Mouse (Mus musculus) MEL (cell line): ENCODE data around the gene Mafb. TPM values are rescaled to one million over a fixed set of nuclear protein-coding genes. Genes with fewer than 3 reads are reported as not detected.

Experiments
- DNase-seq: peaks from one replicate; pipeline ENCODE4 v3.0.0; 2011; ENCODE audit warnings: low read depth, low spot score
- H3K27ac ChIP-seq: 2 replicates; pipeline ENCODE4 v1.5.1; 2012; ENCODE audit warnings: low read depth, mild to moderate bottlenecking, control low read depth, low read length, moderate library complexity; ENCODE audit not compliant: control insufficient read depth
- H3K27me3 ChIP-seq, 2 experiments: fragments of 150-350 bp in 1 of 2; sonication (generic) in 1 of 2; 2 replicates each; pipeline ENCODE4 v1.6.1; 2012; ENCODE audit warnings: low read length in 2 of 2, mild to moderate bottlenecking in 2 of 2, improper control_type of control experiment in 1 of 2, moderate library complexity in 1 of 2; ENCODE audit not compliant: insufficient read depth in 2 of 2, control insufficient read depth in 1 of 2
- H3K36me3 ChIP-seq, 2 experiments: 2 replicates each; pipeline ENCODE4 v1.6.1; 2012 to 2014; ENCODE audit warnings: low read length in 2 of 2, improper control_type of control experiment in 1 of 2, inconsistent platforms in 1 of 2, mild to moderate bottlenecking in 1 of 2; ENCODE audit not compliant: insufficient read depth in 2 of 2, control insufficient read depth in 1 of 2
- H3K4me1 ChIP-seq, 2 experiments: fragments of 150-350 bp in 1 of 2; sonication (generic) in 1 of 2; 2 replicates each; pipeline ENCODE4 v1.6.1; 2012; ENCODE audit warnings: low read length in 2 of 2, improper control_type of control experiment in 1 of 2, mild to moderate bottlenecking in 1 of 2; ENCODE audit not compliant: insufficient read depth in 2 of 2, control insufficient read depth in 1 of 2
- H3K4me3 ChIP-seq, 2 experiments: fragments of 150-350 bp in 1 of 2; sonication (generic) in 1 of 2; 2 replicates each; pipeline ENCODE4 v1.5.1; 2012; ENCODE audit warnings: low read depth in 2 of 2, low read length in 2 of 2, mild to moderate bottlenecking in 2 of 2, moderate library complexity in 2 of 2, control low read depth in 1 of 2, improper control_type of control experiment in 1 of 2; ENCODE audit not compliant: control insufficient read depth in 1 of 2, insufficient read depth in 1 of 2
- H3K79me2 ChIP-seq: 2 replicates; pipeline ENCODE4 v1.6.1; 2012; ENCODE audit warnings: mild to moderate bottlenecking, low read length, moderate library complexity; ENCODE audit not compliant: control insufficient read depth, poor library complexity, insufficient read depth
- H3K9ac ChIP-seq: 2 replicates; pipeline ENCODE4 v1.6.1; 2012; ENCODE audit warnings: low read depth, mild to moderate bottlenecking, control low read depth, low read length, moderate library complexity; ENCODE audit not compliant: control insufficient read depth, poor library complexity, severe bottlenecking
- H3K9me3 ChIP-seq: fragments of 150-350 bp; sonication (generic); replicated peaks from 2 replicates; pipeline ENCODE4 v1.6.1; 2012; ENCODE audit warnings: mild to moderate bottlenecking, low read length, improper control_type of control experiment, moderate library complexity; ENCODE audit not compliant: insufficient read depth
- CHD2 ChIP-seq: IDR thresholded peaks from 2 replicates; pipeline ENCODE4 v1.6.1; 2011; ENCODE audit warnings: low read length, improper control_type of control experiment
- E2F4 ChIP-seq: IDR thresholded peaks from 2 replicates; pipeline ENCODE4 v1.6.1; 2011; ENCODE audit warnings: low read depth, low read length, improper control_type of control experiment, borderline replicate concordance
- GATA1 ChIP-seq: IDR thresholded peaks from 2 replicates; pipeline ENCODE4 v1.6.1; 2011; ENCODE audit warnings: low read depth, low read length, improper control_type of control experiment
- MAZ ChIP-seq: IDR thresholded peaks from 2 replicates; pipeline ENCODE4 v1.6.1; 2012; ENCODE audit warnings: low read depth, mild to moderate bottlenecking, inconsistent platforms, low read length, improper control_type of control experiment
- MEF2A ChIP-seq: IDR thresholded peaks from 2 replicates; pipeline ENCODE4 v1.6.1; 2014; ENCODE audit warnings: low read depth, mild to moderate bottlenecking, inconsistent platforms, low read length, improper control_type of control experiment; ENCODE audit not compliant: poor library complexity, insufficient replicate concordance, severe bottlenecking; ENCODE audit errors: extremely low read depth
- POLR2A ChIP-seq, 2 experiments: IDR thresholded peaks; 2 replicates each; pipeline ENCODE4 v1.6.1; 2011 to 2012; ENCODE audit warnings: low read length in 2 of 2, mild to moderate bottlenecking in 2 of 2, control low read depth in 1 of 2, improper control_type of control experiment in 1 of 2, low read depth in 1 of 2, moderate library complexity in 1 of 2; ENCODE audit not compliant: control insufficient read depth in 1 of 2, insufficient read depth in 1 of 2, poor library complexity in 1 of 2
- POLR2AphosphoS5 ChIP-seq: IDR thresholded peaks from 2 replicates; pipeline ENCODE4 v1.6.1; 2012; ENCODE audit warnings: low read depth, borderline replicate concordance, mild to moderate bottlenecking, inconsistent platforms, low read length, moderate library complexity, mixed read lengths
- RCOR1 ChIP-seq: IDR thresholded peaks from 2 replicates; pipeline ENCODE4 v1.6.1; 2012; ENCODE audit warnings: low read depth, mild to moderate bottlenecking, inconsistent platforms, low read length, improper control_type of control experiment
- SMC3 ChIP-seq: IDR thresholded peaks from 2 replicates; pipeline ENCODE4 v1.6.1; 2011; ENCODE audit warnings: low read depth, low read length, improper control_type of control experiment
- UBTF ChIP-seq: IDR thresholded peaks from 2 replicates; pipeline ENCODE4 v1.6.1; 2012; ENCODE audit warnings: low read depth, mild to moderate bottlenecking, inconsistent platforms, low read length, improper control_type of control experiment, moderate library complexity, borderline replicate concordance; ENCODE audit not compliant: insufficient read depth
- USF2 ChIP-seq, 2 experiments: IDR thresholded peaks; 2 replicates each; pipeline ENCODE4 v1.6.1; 2011 to 2012; ENCODE audit warnings: improper control_type of control experiment in 2 of 2, low read length in 2 of 2, borderline replicate concordance in 1 of 2, inconsistent platforms in 1 of 2, low read depth in 1 of 2, mild to moderate bottlenecking in 1 of 2; ENCODE audit not compliant: insufficient read depth in 1 of 2
- ZKSCAN1 ChIP-seq: IDR thresholded peaks from 2 replicates; pipeline ENCODE4 v1.6.1; 2012; ENCODE audit warnings: low read depth, mild to moderate bottlenecking, inconsistent platforms, low read length, improper control_type of control experiment, moderate library complexity
- polyA plus RNA-seq, 2 experiments: library from polyadenylated mRNA; stranded (reverse) in 1 of 2; unstranded in 1 of 2; fragments of >175 nt in 1 of 2; fragments of >200 nt in 1 of 2; gene quantifications; 2 replicates each; pipeline versions ENCODE4 v1.2.1 to v1.2.4; 2012; ENCODE audit warnings: low replicate concordance in 2 of 2, low read depth in 1 of 2; ENCODE audit not compliant: insufficient read length in 2 of 2, insufficient read depth in 1 of 2, missing spikeins in 1 of 2
- total RNA-seq: library from RNA; depleted of rRNA; stranded (reverse); fragments of 300-350 nt; gene quantifications from 2 replicates; pipeline ENCODE4 v1.2.3, GENCODE M21; 2012

Mafb gene
- total and polyA plus RNA-seq, 3 experiments = not detected

DNA sequence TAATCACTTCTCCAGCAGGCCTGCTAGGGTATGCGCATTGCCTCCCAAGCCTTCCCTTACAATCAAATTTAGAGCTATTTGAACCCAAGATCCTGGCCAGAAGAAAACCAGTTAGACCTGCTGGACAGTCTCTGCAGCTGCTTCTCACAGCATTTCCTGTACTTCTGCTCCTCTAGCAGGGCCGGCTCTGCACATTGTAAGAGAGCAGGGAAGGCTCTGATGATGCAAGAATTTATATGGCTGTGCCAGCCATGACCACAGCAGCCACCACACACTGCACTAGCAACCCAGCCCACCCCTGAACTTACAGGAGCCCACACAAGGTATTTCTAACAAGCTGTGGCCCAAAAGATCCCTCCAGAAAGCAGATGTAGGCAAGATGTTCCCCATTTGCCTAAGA is 13.3 kb downstream of the Mafb start:
- Histone ChIP-seq H3K36me3 (no peaks in the 10 kb centered on the region), H3K9me3 (no peaks in the 10 kb centered on the region), H3K27me3 (no peaks in the 10 kb centered on the region), H3K79me2 (no peaks in the 10 kb centered on the region), H3K9ac (no peak overlapping the region), H3K4me3 (no peak overlapping the region), H3K4me1 (no peaks in the 10 kb centered on the region), H3K27ac (no peak overlapping the region)
- DNase-seq = no peak
- no peak for TF ChIP-seq GATA1
- no peak for TF ChIP-seq E2F4
- no peak for TF ChIP-seq RCOR1
- no peak for TF ChIP-seq CHD2
- TF ChIP-seq USF2 (IDR thresholded peaks at IDR 0.05; ENCODE audit: borderline replicate concordance in 1 of 2, insufficient read depth in 1 of 2, low read depth in 1 of 2, low read length in 2 of 2) = no peak
- TF ChIP-seq UBTF = no peak
- TF ChIP-seq POLR2A (IDR thresholded peaks at IDR 0.05; ENCODE audit: control insufficient read depth in 1 of 2, insufficient read depth in 1 of 2, low read depth in 1 of 2, low read length in 2 of 2, poor library complexity in 1 of 2) = no peak

- no peaks in the 10 kb centered on the region for H3K27me3 ChIP-seq
- H3K4me3 ChIP-seq = no peak overlapping the region
- no peak overlapping the region for H3K27ac ChIP-seq
- DNase-seq = no peak
- no peaks in the 10 kb centered on the region for H3K36me3 ChIP-seq
- no peaks in the 10 kb centered on the region for H3K4me1 ChIP-seq
- no peaks in the 10 kb centered on the region for H3K79me2 ChIP-seq
- no peak overlapping the region for H3K9ac ChIP-seq
- no peaks in the 10 kb centered on the region for H3K9me3 ChIP-seq
- no peak for TF ChIP-seq ZKSCAN1
Measured at GRCm38 (mm10) chr2:160351038-160351574, 15.8 kb downstream of the Mafb start.

- H3K36me3 ChIP-seq = no peaks in the 10 kb centered on the region
- no peak overlapping the region for H3K27ac ChIP-seq
- TF ChIP-seq CHD2 (no peak), SMC3 (no peak), POLR2AphosphoS5 (no peak), MAZ (no peak), MEF2A (no peak)
- no peaks in the 10 kb centered on the region for H3K4me1 ChIP-seq
- H3K9ac ChIP-seq = no peak overlapping the region
- no peaks in the 10 kb centered on the region for H3K9me3 ChIP-seq
- no peaks in the 10 kb centered on the region for H3K27me3 ChIP-seq
- H3K4me3 ChIP-seq = no peak overlapping the region
- H3K79me2 ChIP-seq = no peaks in the 10 kb centered on the region
- DNase-seq = no peak
Measured at GRCm38 (mm10) chr2:160349578-160349977, 17.3 kb downstream of the Mafb start.
